Comparison of ENCODE assay signal across 8 mouse cellular contexts in the genomic region with DNA sequence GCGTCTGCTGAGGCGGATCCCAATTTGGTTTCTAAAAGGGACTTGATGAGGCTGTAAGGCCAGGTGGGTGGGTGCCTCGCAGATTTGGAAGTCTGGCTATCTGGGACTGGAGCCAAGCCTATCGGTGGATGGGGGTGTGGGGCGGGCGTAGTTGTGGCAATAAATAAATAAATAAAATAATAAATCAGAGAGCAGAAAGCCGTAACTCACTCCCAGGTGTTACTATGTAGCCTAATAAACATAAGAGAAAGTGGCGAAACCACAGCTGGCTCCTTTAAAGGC. TPM values are rescaled to one million over a fixed set of nuclear protein-coding genes. Genes with fewer than 3 reads are reported as not detected.
DNase-seq lines count a peak whose midpoint lies in the region; ATAC-seq lines count a peak whose summit lies in the region.

No protein-coding gene starts in this region.

- no peaks in the 10 kb centered on the region for H3K9me3 ChIP-seq in embryonic facial prominence, embryonic 14.5 days (ENCODE audit: control insufficient read depth, low read length)
- H3K9me3 ChIP-seq in intestine, embryonic 15.5 days: no peaks in the 10 kb centered on the region
- H3K9me3 ChIP-seq in midbrain, embryonic 15.5 days: no peaks in the 10 kb centered on the region

- H3K4me2 ChIP-seq in embryonic facial prominence, embryonic 14.5 days (ENCODE audit: low read depth, low read length): peak overlapping the region; percentile 86
- H3K4me2 ChIP-seq in intestine, embryonic 15.5 days (replicated peaks): peak overlapping the region; percentile 91
- H3K4me2 ChIP-seq in midbrain, embryonic 15.5 days: peak overlapping the region; percentile 49

- intact Hi-C loops in left cerebral cortex, postnatal 36 days (cut with DNase I): no loop called here

- no peaks in the 10 kb centered on the region for H3K27me3 ChIP-seq in embryonic facial prominence, embryonic 14.5 days (replicated peaks; ENCODE audit: control insufficient read depth, insufficient read depth, low read length)
- H3K27me3 ChIP-seq in intestine, embryonic 15.5 days (replicated peaks): 0 out of 2 replicates have a peak, but pooled peaks cover 3% of the 10 kb centered on the region
- peaks cover 16% of the 10 kb centered on the region for H3K27me3 ChIP-seq in midbrain, embryonic 15.5 days (replicated peaks)

- no peak for ATAC-seq in embryonic facial prominence, embryonic 14.5 days (ENCODE audit: low read depth)
- peak; percentile 7; the same call in 1 of the 2 replicates for ATAC-seq in intestine, embryonic 15.5 days
- no peak for ATAC-seq in midbrain, embryonic 15.5 days (replicated peaks)

- H3K4me3 ChIP-seq in embryonic facial prominence, embryonic 14.5 days (ENCODE audit: low read depth, low read length): peak overlapping the region; percentile 47
- H3K4me3 ChIP-seq in intestine, embryonic 15.5 days (replicated peaks): peak overlapping the region; percentile 47
- peak overlapping the region; percentile 27; the same call in 1 of the 2 replicates for H3K4me3 ChIP-seq in midbrain, embryonic 15.5 days

- DNase-seq in kidney, postnatal 10 days: peak; percentile 28
- no peak for DNase-seq in kidney, adult 11 months
- no peak for DNase-seq in embryonic facial prominence, embryonic 14.5 days (ENCODE audit: low spot score)
- DNase-seq in T-cell, adult 2 months (ENCODE audit: low spot score): no peak
- no peak for DNase-seq in left cerebral cortex, postnatal 36 days (ENCODE audit: low spot score in 2 of 2)
- DNase-seq in urinary bladder, adult 18-20 months (ENCODE audit: low spot score in 2 of 2): no peak

- peak overlapping the region; percentile 59 for H3K9ac ChIP-seq in embryonic facial prominence, embryonic 14.5 days (ENCODE audit: low read depth, low read length)
- peak overlapping the region; percentile 43 for H3K9ac ChIP-seq in intestine, embryonic 15.5 days
- H3K9ac ChIP-seq in midbrain, embryonic 15.5 days: no peak overlapping the region

- no peak overlapping the region for H3K27ac ChIP-seq in embryonic facial prominence, embryonic 14.5 days (replicated peaks; ENCODE audit: low read depth, low read length)
- no peak overlapping the region for H3K27ac ChIP-seq in intestine, embryonic 15.5 days
- H3K27ac ChIP-seq in midbrain, embryonic 15.5 days: no peak overlapping the region

- peaks cover 18% of the 10 kb centered on the region for H3K36me3 ChIP-seq in embryonic facial prominence, embryonic 14.5 days (ENCODE audit: control insufficient read depth, insufficient read depth, low read length)
- H3K36me3 ChIP-seq in intestine, embryonic 15.5 days: peaks cover 7% of the 10 kb centered on the region; the same call in 1 of the 2 replicates
- H3K36me3 ChIP-seq in midbrain, embryonic 15.5 days (replicated peaks): peaks cover 14% of the 10 kb centered on the region

- 17% methylated on average over 8 of the region's 8 CpGs for WGBS in embryonic facial prominence, embryonic 14.5 days
- WGBS in intestine, embryonic 15.5 days: 9% methylated on average over 8 of the region's 8 CpGs
- 19% methylated on average over 8 of the region's 8 CpGs for WGBS in midbrain, embryonic 15.5 days

- peaks cover 18% of the 10 kb centered on the region for H3K4me1 ChIP-seq in embryonic facial prominence, embryonic 14.5 days (ENCODE audit: control insufficient read depth, insufficient read depth, low read length)
- H3K4me1 ChIP-seq in intestine, embryonic 15.5 days (replicated peaks): peaks cover 15% of the 10 kb centered on the region; the same call in 1 of the 2 replicates
- peaks cover 14% of the 10 kb centered on the region for H3K4me1 ChIP-seq in midbrain, embryonic 15.5 days

RNA-seq across cellular contexts. Expression of a gene that starts 1.1 kb away (rescaled TPM):
- 19.6 and 19.7 TPM in 2 replicates for polyA plus RNA-seq in embryonic facial prominence, embryonic 14.5 days (2014; fragmentation: Nextera tagmentation; extraction: Ambion mirVana)
- polyA plus RNA-seq in intestine, embryonic 15.5 days (2015; fragmentation: Nextera tagmentation; extraction: Ambion mirVana): 8.5 and 9.2 TPM in 2 replicates
- polyA plus RNA-seq in midbrain, embryonic 15.5 days (2015; fragmentation: Nextera tagmentation; extraction: Ambion mirVana): 2.2 and 3.0 TPM in 2 replicates
- under 1 TPM in 1 of 2 experiments, not detected in 1; 0.20 TPM for total RNA-seq in left cerebral cortex, postnatal 36 days (2021)

RNA-seq across cellular contexts. Expression of a gene that starts 6.0 kb away (rescaled TPM):
- polyA plus RNA-seq in embryonic facial prominence, embryonic 14.5 days (2014; fragmentation: Nextera tagmentation; extraction: Ambion mirVana): 639 and 673 TPM in 2 replicates
- polyA plus RNA-seq in intestine, embryonic 15.5 days (2015; fragmentation: Nextera tagmentation; extraction: Ambion mirVana): 476 and 498 TPM in 2 replicates
- 267 and 285 TPM in 2 replicates for polyA plus RNA-seq in midbrain, embryonic 15.5 days (2015; fragmentation: Nextera tagmentation; extraction: Ambion mirVana)
- total RNA-seq in left cerebral cortex, postnatal 36 days (2021): 100 to 1,000 TPM; 171 to 191 TPM

RNA-seq across cellular contexts. Expression of a gene that starts 10.1 kb away (rescaled TPM):
- polyA plus RNA-seq in embryonic facial prominence, embryonic 14.5 days (2014; fragmentation: Nextera tagmentation; extraction: Ambion mirVana): 92.5 and 92.9 TPM in 2 replicates
- 88.6 and 101 TPM in 2 replicates for polyA plus RNA-seq in intestine, embryonic 15.5 days (2015; fragmentation: Nextera tagmentation; extraction: Ambion mirVana)
- polyA plus RNA-seq in midbrain, embryonic 15.5 days (2015; fragmentation: Nextera tagmentation; extraction: Ambion mirVana): 106 and 112 TPM in 2 replicates
- 10 to 100 TPM; 20.3 to 22.6 TPM for total RNA-seq in left cerebral cortex, postnatal 36 days (2021)

RNA-seq across cellular contexts. Expression of a gene that starts 13.6 kb away (rescaled TPM):
- polyA plus RNA-seq in embryonic facial prominence, embryonic 14.5 days (2014; fragmentation: Nextera tagmentation; extraction: Ambion mirVana): 0.24 and 0.32 TPM in 2 replicates
- polyA plus RNA-seq in intestine, embryonic 15.5 days (2015; fragmentation: Nextera tagmentation; extraction: Ambion mirVana): 0.23 and 0.30 TPM in 2 replicates
- polyA plus RNA-seq in midbrain, embryonic 15.5 days (2015; fragmentation: Nextera tagmentation; extraction: Ambion mirVana): 2.2 and 2.4 TPM in 2 replicates
- under 1 TPM; 0.27 to 0.39 TPM for total RNA-seq in left cerebral cortex, postnatal 36 days (2021)

RNA-seq across cellular contexts. Expression of a gene that starts 29.4 kb away (rescaled TPM):
- polyA plus RNA-seq in embryonic facial prominence, embryonic 14.5 days (2014; fragmentation: Nextera tagmentation; extraction: Ambion mirVana): 1.7 and 2.1 TPM in 2 replicates
- polyA plus RNA-seq in intestine, embryonic 15.5 days (2015; fragmentation: Nextera tagmentation; extraction: Ambion mirVana): 1.1 and 2.0 TPM in 2 replicates
- 5.9 and 7.0 TPM in 2 replicates for polyA plus RNA-seq in midbrain, embryonic 15.5 days (2015; fragmentation: Nextera tagmentation; extraction: Ambion mirVana)
- 1 to 10 TPM; 3.4 to 5.3 TPM for total RNA-seq in left cerebral cortex, postnatal 36 days (2021)
